Mouse (Mus musculus) neural tube, embryonic 14.5 days (tissue): ENCODE measurements around the gene Stpg4. TPM values are rescaled to one million over a fixed set of nuclear protein-coding genes. Genes with fewer than 3 reads are reported as not detected.

Experiments used
- ATAC-seq: fragments of 200-750 bp; cut with Nextera tagmentation; 2 replicates; pipeline ENCODE4 v1.8.0; 2017; ENCODE audit warnings: low read depth, mild to moderate bottlenecking, moderate TSS enrichment, moderate library complexity
- H3K27ac ChIP-seq: fragments of 300-500 bp; sonication (generic); 2 replicates; pipeline ENCODE4 v1.5.1; 2014; ENCODE audit warnings: low read depth, mild to moderate bottlenecking, control low read depth, low read length, moderate library complexity, mixed read lengths
- H3K27me3 ChIP-seq: fragments of 300-500 bp; sonication (generic); 2 replicates; pipeline ENCODE4 v1.6.1; 2014; ENCODE audit warnings: low read length; ENCODE audit not compliant: control insufficient read depth, insufficient read depth
- H3K36me3 ChIP-seq: fragments of 300-500 bp; sonication (generic); 2 replicates; pipeline ENCODE4 v1.6.1; 2014; ENCODE audit warnings: low read length, mixed read lengths; ENCODE audit not compliant: control insufficient read depth, insufficient read depth
- H3K4me1 ChIP-seq: fragments of 300-500 bp; sonication (generic); 2 replicates; pipeline ENCODE4 v1.6.1; 2014; ENCODE audit warnings: low read length; ENCODE audit not compliant: control insufficient read depth, insufficient read depth
- H3K4me2 ChIP-seq: fragments of 300-500 bp; sonication (generic); 2 replicates; pipeline ENCODE4 v1.6.1; 2014; ENCODE audit warnings: mild to moderate bottlenecking, low read depth, low read length, control low read depth
- H3K4me3 ChIP-seq: fragments of 300-500 bp; sonication (generic); 2 replicates; pipeline ENCODE4 v1.5.1; 2014; ENCODE audit warnings: low read depth, low read length, control low read depth, mixed read lengths
- H3K9ac ChIP-seq: fragments of 300-500 bp; sonication (generic); replicated peaks from 2 replicates; pipeline ENCODE4 v1.6.1; 2014; ENCODE audit warnings: low read depth, mild to moderate bottlenecking, control low read depth, low read length, mixed read lengths
- H3K9me3 ChIP-seq: fragments of 300-500 bp; sonication (generic); 2 replicates; pipeline ENCODE4 v1.6.1; 2016; ENCODE audit warnings: low read length; ENCODE audit not compliant: control insufficient read depth
- WGBS: fragments of 180-500 bp; shearing (Covaris S2); extraction: QIAGEN DNeasy Blood & Tissue Kit; methylation state at CpG from one replicate; pipeline ENCODE4 v1.1.7; 2014; 5-methylcytosine and 5-hydroxymethylcytosine counted together
- polyA plus RNA-seq: library from polyadenylated mRNA; unstranded; fragments of >200 nt; fragmentation: Nextera tagmentation; extraction: Ambion mirVana; gene quantifications from 2 replicates; pipeline ENCODE4 v1.2.1, GENCODE M21; 2014

Stpg4 gene
- polyA plus RNA-seq, 1 experiment from 2014 or later: not detected

- Histone ChIP-seq H3K4me1 (peaks cover 19% of the 10 kb centered on the region; the same call in 1 of the 2 replicates), H3K27ac (no peak overlapping the region), H3K9me3 (no peaks in the 10 kb centered on the region), H3K27me3 (no peaks in the 10 kb centered on the region), H3K4me3 (no peak overlapping the region), H3K9ac (no peak overlapping the region), H3K4me2 (no peak overlapping the region), H3K36me3 (no peaks in the 10 kb centered on the region)
- no peak for ATAC-seq
- 0% methylated on average over 1 of the region's 1 CpGs for WGBS
These were observed 74.7 kb downstream of the Stpg4 start for GRCm38 (mm10) chr17:87352898-87353225.

DNA sequence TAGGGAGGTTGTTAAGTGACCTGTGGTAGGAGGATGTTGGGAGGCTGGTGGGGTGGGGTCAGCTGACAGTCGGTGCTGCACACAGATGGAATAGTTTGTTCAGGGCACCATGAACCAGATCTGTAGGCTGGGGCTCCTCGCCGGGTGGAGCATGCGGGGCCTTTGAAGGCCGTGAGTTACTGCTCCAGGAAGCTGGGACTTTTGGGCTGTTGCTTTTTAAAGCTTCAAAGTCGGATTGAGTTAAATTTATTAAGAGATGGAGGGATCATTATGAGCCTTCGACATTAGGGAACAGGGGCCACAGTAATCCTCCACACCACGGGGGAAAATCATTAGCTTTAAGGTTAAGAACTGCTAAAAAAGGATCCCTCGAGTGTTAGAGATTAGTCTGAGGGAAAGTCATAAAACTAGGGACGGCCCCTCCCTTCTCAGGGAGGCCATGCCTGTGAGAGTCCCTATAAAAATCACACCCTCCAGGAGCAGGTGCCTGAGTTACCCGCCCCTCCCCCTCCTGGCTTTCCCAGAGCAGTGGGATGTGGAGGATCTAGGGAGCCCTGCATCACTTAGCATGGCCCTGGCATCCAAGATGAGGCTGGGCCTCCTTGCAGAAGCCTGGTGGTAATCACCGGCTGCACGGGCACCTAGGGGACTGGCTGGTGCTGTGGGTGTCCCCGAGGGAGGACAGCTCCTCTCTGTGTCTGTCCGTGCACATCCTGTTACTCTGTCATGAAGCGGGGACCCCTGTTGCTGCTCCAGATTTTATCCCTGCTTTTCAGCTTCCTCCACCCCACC, 75.2 kb downstream of the Stpg4 start:
- no peaks in the 10 kb centered on the region for H3K36me3 ChIP-seq
- H3K27ac ChIP-seq: no peak overlapping the region
- peaks cover 19% of the 10 kb centered on the region; the same call in 1 of the 2 replicates for H3K4me1 ChIP-seq
- H3K4me3 ChIP-seq: no peak overlapping the region
- 19% methylated on average over 16 of the region's 16 CpGs for WGBS
- H3K4me2 ChIP-seq: no peak overlapping the region
- H3K9ac ChIP-seq: no peak overlapping the region
- H3K9me3 ChIP-seq: no peaks in the 10 kb centered on the region
- peak; percentile 31; the same call in 1 of the 2 replicates for ATAC-seq
- H3K27me3 ChIP-seq: no peaks in the 10 kb centered on the region

GRCm38 (mm10) chr17:87351241-87352105, 76.1 kb downstream of the Stpg4 start:
- Histone ChIP-seq H3K4me2 (no peak overlapping the region), H3K9me3 (no peaks in the 10 kb centered on the region), H3K4me1 (peaks cover 19% of the 10 kb centered on the region; the same call in 1 of the 2 replicates), H3K27ac (no peak overlapping the region), H3K4me3 (no peak overlapping the region), H3K36me3 (no peaks in the 10 kb centered on the region), H3K27me3 (no peaks in the 10 kb centered on the region), H3K9ac (no peak overlapping the region; the same call in 1 of the 2 replicates)
- WGBS: 20% methylated on average over 20 of the region's 20 CpGs
- no peak for ATAC-seq

GRCm38 (mm10) chr17:87350471-87351240, 76.9 kb downstream of the Stpg4 start:
- H3K9ac ChIP-seq: no peak overlapping the region
- H3K27ac ChIP-seq: no peak overlapping the region
- ATAC-seq: no peak
- peaks cover 19% of the 10 kb centered on the region; the same call in 1 of the 2 replicates for H3K4me1 ChIP-seq
- WGBS: 63% methylated on average over 13 of the region's 13 CpGs
- H3K4me3 ChIP-seq: no peak overlapping the region
- H3K27me3 ChIP-seq: no peaks in the 10 kb centered on the region
- H3K9me3 ChIP-seq: no peaks in the 10 kb centered on the region
- no peak overlapping the region for H3K4me2 ChIP-seq
- H3K36me3 ChIP-seq: no peaks in the 10 kb centered on the region

DNA sequence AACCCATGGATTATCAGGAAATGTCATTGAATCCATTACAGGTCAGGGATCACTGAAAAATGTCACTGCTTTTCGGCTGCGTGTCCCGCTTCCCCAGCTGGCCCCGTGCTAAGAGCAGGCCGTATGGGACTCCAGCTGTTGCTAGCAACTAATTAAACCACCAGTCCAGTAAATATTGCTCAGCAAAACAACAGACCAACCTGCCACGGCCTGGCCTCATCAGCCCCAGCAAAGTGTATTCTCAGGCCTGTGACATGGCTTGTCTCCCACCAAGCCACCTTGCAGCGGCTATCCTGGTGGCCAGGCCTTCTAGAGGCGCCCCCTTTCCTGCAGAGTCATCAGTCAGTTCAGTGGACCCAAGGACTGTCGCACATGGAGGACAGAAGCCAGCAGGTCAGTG, 78.0 kb downstream of the Stpg4 start:
- H3K4me2 ChIP-seq: no peak overlapping the region
- WGBS: 53% methylated on average over 9 of the region's 9 CpGs
- H3K4me3 ChIP-seq: no peak overlapping the region
- no peaks in the 10 kb centered on the region for H3K9me3 ChIP-seq
- peaks cover 19% of the 10 kb centered on the region; the same call in 1 of the 2 replicates for H3K4me1 ChIP-seq
- H3K36me3 ChIP-seq: no peaks in the 10 kb centered on the region
- no peak overlapping the region for H3K27ac ChIP-seq
- no peaks in the 10 kb centered on the region for H3K27me3 ChIP-seq
- ATAC-seq: no peak
- no peak overlapping the region for H3K9ac ChIP-seq

- ATAC-seq: peak; percentile 26; the same call in 1 of the 2 replicates
- Histone ChIP-seq H3K27ac (no peak overlapping the region), H3K36me3 (no peaks in the 10 kb centered on the region), H3K9me3 (no peaks in the 10 kb centered on the region), H3K4me2 (no peak overlapping the region), H3K9ac (no peak overlapping the region), H3K4me3 (no peak overlapping the region), H3K27me3 (no peaks in the 10 kb centered on the region), H3K4me1 (peaks cover 19% of the 10 kb centered on the region; the same call in 1 of the 2 replicates)
- 25% methylated on average over 9 of the region's 9 CpGs for WGBS
These were observed 78.5 kb downstream of the Stpg4 start for GRCm38 (mm10) chr17:87349069-87349468.

GRCm38 (mm10) chr17:87348353-87348752, 79.2 kb downstream of the Stpg4 start:
- no peak overlapping the region for H3K9ac ChIP-seq
- peaks cover 19% of the 10 kb centered on the region; the same call in 1 of the 2 replicates for H3K4me1 ChIP-seq
- no peak overlapping the region for H3K27ac ChIP-seq
- no peak overlapping the region for H3K4me3 ChIP-seq
- ATAC-seq: no peak
- WGBS: 48% methylated on average over 9 of the region's 9 CpGs
- H3K4me2 ChIP-seq: no peak overlapping the region
- no peaks in the 10 kb centered on the region for H3K27me3 ChIP-seq
- no peaks in the 10 kb centered on the region for H3K9me3 ChIP-seq
- H3K36me3 ChIP-seq: no peaks in the 10 kb centered on the region

- no peaks in the 10 kb centered on the region for H3K9me3 ChIP-seq
- H3K27me3 ChIP-seq: no peaks in the 10 kb centered on the region
- H3K4me3 ChIP-seq: no peak overlapping the region
- no peak overlapping the region for H3K27ac ChIP-seq
- H3K4me1 ChIP-seq: no peaks in the 10 kb centered on the region
- ATAC-seq: no peak
- H3K4me2 ChIP-seq: no peak overlapping the region
- no peak overlapping the region for H3K9ac ChIP-seq
- H3K36me3 ChIP-seq: no peaks in the 10 kb centered on the region
- 64% methylated on average over 4 of the region's 4 CpGs for WGBS
These were observed 82.3 kb downstream of the Stpg4 start for GRCm38 (mm10) chr17:87345252-87345593.
